Mouse (Mus musculus): ENCODE measurements around the gene Mybpc2.

DNA sequence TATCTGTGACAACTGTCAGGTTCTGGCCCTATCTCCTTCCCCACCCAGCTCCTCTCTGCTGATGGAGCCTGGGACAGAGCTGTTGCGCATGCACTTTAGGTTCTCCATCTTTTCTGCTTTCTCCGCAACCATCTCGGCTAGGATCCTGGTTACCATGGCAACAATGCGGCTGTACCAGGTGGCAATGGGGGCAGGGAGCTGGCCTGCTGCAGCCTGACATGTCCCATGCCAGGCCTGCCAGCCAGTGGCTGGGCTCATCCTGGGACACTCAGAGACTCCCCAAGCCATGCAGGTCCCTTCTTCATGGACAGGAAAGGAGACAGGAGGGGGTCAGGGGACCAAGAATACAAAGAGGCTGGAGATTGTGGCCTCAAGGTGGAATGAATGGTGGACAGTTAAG is 59.9 kb downstream of the Mybpc2 start:
- TF ChIP-seq POLR2A (IDR thresholded peaks at IDR 0.05; ENCODE audit: insufficient read length, low read depth): no peak
- TF ChIP-seq CEBPB (IDR thresholded peaks at IDR 0.05; ENCODE audit: insufficient read depth, poor library complexity, severe bottlenecking): no peak
- TF ChIP-seq MYOD1 (IDR thresholded peaks at IDR 0.05; ENCODE audit: control insufficient read depth in 1 of 3, insufficient read length in 2 of 3, low read depth in 2 of 3): no peak
- TF ChIP-seq USF1 (IDR thresholded peaks at IDR 0.05; ENCODE audit: low read depth): no peak
- TF ChIP-seq E2F4 (IDR thresholded peaks at IDR 0.05; ENCODE audit: insufficient read depth): no peak
- TF ChIP-seq POLR2AphosphoS2 (IDR thresholded peaks at IDR 0.05; ENCODE audit: insufficient read length, low read depth): no peak
- no peak for TF ChIP-seq SRF (IDR thresholded peaks at IDR 0.05; ENCODE audit: control insufficient read depth, insufficient read length, low read depth)
